Mouse (Mus musculus): ENCODE results near the gene Rfesd. TPM values are rescaled to one million over a fixed set of nuclear protein-coding genes. Genes with fewer than 3 reads are reported as not detected.

Rfesd gene
- polyA plus RNA-seq, 1 experiment from 2014 or later = 19.8 TPM

GRCm38 (mm10) chr13:76056261-76056724 lies 37.8 kb upstream of the Rfesd start:
- Histone ChIP-seq H3K4me3 (ENCODE audit: low read length) (peak overlapping the region; percentile 52), H3K36me3 (ENCODE audit: control insufficient read depth, insufficient read depth, low read length) (no peaks in the 10 kb centered on the region), H3K4me1 (ENCODE audit: control insufficient read depth, insufficient read depth, low read length) (peaks cover 13% of the 10 kb centered on the region), H3K9me3 (ENCODE audit: control insufficient read depth, low read length) (no peaks in the 10 kb centered on the region), H3K27me3 (ENCODE audit: control insufficient read depth, insufficient read depth, low read length) (peaks cover 33% of the 10 kb centered on the region), H3K9ac (ENCODE audit: low read depth, low read length) (peak overlapping the region; percentile 48; the same call in 1 of the 2 replicates), H3K27ac (ENCODE audit: low read depth, low read length) (no peak overlapping the region), H3K4me2 (replicated peaks; ENCODE audit: low read depth, low read length) (peak overlapping the region; percentile 95)
- peak; percentile 93 for ATAC-seq (ENCODE audit: low FRiP score, low TSS enrichment)
- WGBS = 1% methylated on average over 34 of the region's 34 CpGs

DNA sequence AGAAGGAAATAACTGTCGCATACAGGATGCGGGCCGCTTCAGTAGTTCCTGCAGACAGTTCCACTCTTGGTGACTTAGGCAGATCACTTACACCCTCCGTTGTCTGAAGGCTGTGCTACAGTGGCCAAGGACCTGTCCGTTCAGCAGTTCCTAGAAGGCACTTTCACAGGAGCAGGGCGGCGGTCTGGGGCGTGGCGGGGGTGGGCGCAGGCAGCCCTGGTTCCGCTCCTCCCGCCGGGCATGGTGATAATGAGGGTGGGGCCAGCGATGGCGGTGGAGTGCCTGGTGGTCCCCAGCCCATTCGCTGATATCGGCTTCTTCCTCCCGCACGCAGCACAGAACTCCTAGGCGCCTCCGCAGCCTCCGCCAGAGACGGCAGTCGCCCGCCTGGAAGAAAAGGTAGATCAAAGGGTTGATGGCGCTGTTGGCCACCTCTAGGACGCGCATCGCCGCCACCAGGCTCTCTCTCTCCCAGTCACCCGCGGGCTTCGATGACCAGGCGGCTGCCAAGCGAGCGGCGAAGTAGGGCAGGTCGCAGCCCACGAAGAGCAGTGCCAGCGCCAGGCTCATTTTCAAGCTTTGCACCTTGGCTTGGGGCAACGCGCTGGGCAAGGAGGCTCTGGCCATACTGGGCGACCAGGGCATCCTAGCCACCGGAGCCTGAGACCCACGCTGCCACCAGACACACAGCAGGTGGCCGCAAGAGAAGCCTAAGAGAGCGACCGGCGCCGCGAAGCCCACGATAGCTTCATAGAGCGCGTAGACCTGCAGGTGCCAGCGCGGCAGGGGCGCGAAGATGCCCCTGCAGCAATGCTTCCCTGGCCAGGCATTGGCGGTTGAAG lies 37.1 kb upstream of the Rfesd start:
- peak; percentile 78 for ATAC-seq (ENCODE audit: low FRiP score, low TSS enrichment)
- Histone ChIP-seq H3K36me3 (ENCODE audit: control insufficient read depth, insufficient read depth, low read length) (no peaks in the 10 kb centered on the region), H3K4me3 (ENCODE audit: low read length) (peak overlapping the region; percentile 52), H3K4me2 (replicated peaks; ENCODE audit: low read depth, low read length) (peak overlapping the region; percentile 95), H3K27me3 (ENCODE audit: control insufficient read depth, insufficient read depth, low read length) (peaks cover 33% of the 10 kb centered on the region), H3K9ac (ENCODE audit: low read depth, low read length) (peak overlapping the region; percentile 48; the same call in 1 of the 2 replicates), H3K4me1 (ENCODE audit: control insufficient read depth, insufficient read depth, low read length) (peaks cover 13% of the 10 kb centered on the region), H3K27ac (ENCODE audit: low read depth, low read length) (no peak overlapping the region), H3K9me3 (ENCODE audit: control insufficient read depth, low read length) (no peaks in the 10 kb centered on the region)
- WGBS = under 1% methylated on average over 57 of the region's 59 CpGs

- Histone ChIP-seq H3K27ac (ENCODE audit: low read depth, low read length) (no peak overlapping the region), H3K9me3 (ENCODE audit: control insufficient read depth, low read length) (no peaks in the 10 kb centered on the region), H3K9ac (ENCODE audit: low read depth, low read length) (no peak overlapping the region), H3K27me3 (ENCODE audit: control insufficient read depth, insufficient read depth, low read length) (no peaks in the 10 kb centered on the region), H3K4me3 (ENCODE audit: low read length) (no peak overlapping the region), H3K36me3 (ENCODE audit: control insufficient read depth, insufficient read depth, low read length) (no peaks in the 10 kb centered on the region), H3K4me1 (ENCODE audit: control insufficient read depth, insufficient read depth, low read length) (no peaks in the 10 kb centered on the region), H3K4me2 (replicated peaks; ENCODE audit: low read depth, low read length) (no peak overlapping the region)
- ATAC-seq (ENCODE audit: low FRiP score, low TSS enrichment) = no peak
Measured at GRCm38 (mm10) chr13:76044971-76045370, 26.5 kb upstream of the Rfesd start.

GRCm38 (mm10) chr13:76042455-76042854 lies 23.9 kb upstream of the Rfesd start:
- Histone ChIP-seq H3K9ac (ENCODE audit: low read depth, low read length) (no peak overlapping the region), H3K36me3 (ENCODE audit: control insufficient read depth, insufficient read depth, low read length) (no peaks in the 10 kb centered on the region), H3K4me1 (ENCODE audit: control insufficient read depth, insufficient read depth, low read length) (no peaks in the 10 kb centered on the region), H3K4me2 (replicated peaks; ENCODE audit: low read depth, low read length) (no peak overlapping the region), H3K27ac (ENCODE audit: low read depth, low read length) (no peak overlapping the region), H3K27me3 (ENCODE audit: control insufficient read depth, insufficient read depth, low read length) (no peaks in the 10 kb centered on the region), H3K4me3 (ENCODE audit: low read length) (no peak overlapping the region), H3K9me3 (ENCODE audit: control insufficient read depth, low read length) (no peaks in the 10 kb centered on the region)
- WGBS = 48% methylated on average over 1 of the region's 1 CpGs
- ATAC-seq (ENCODE audit: low FRiP score, low TSS enrichment) = no peak

GRCm38 (mm10) chr13:76024588-76024987 lies 6.1 kb upstream of the Rfesd start:
- ATAC-seq (ENCODE audit: low FRiP score, low TSS enrichment) = no peak

DNA sequence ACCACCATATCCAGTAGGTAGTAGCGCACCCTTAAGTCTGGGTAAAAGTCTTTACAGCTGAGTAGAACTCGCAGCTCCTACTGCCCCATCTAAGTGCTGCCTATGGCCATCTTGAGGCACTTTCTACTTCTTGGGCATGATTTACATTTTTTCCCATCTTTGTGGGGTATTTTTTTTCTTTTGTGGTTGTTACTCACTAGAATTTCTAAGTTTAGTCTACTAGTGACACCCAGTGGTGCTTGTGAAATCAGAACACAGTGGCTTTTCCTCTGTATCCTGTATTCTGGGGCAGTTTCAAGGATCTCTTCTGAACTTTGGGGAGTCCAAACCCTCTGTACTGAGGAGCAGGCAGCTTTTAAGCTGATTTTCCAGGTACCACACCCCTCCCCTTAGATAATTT lies 3.3 kb upstream of the Rfesd start:
- WGBS = 95% methylated on average over 2 of the region's 2 CpGs
- H3K27me3 ChIP-seq (ENCODE audit: control insufficient read depth, insufficient read depth, low read length) = no peaks in the 10 kb centered on the region
- H3K27ac ChIP-seq (ENCODE audit: low read depth, low read length) = no peak overlapping the region
- no peak for ATAC-seq (ENCODE audit: low FRiP score, low TSS enrichment)
- H3K9ac ChIP-seq (ENCODE audit: low read depth, low read length) = no peak overlapping the region
- no peaks in the 10 kb centered on the region for H3K9me3 ChIP-seq (ENCODE audit: control insufficient read depth, low read length)
- no peak overlapping the region for H3K4me2 ChIP-seq (replicated peaks; ENCODE audit: low read depth, low read length)
- no peak overlapping the region for H3K4me3 ChIP-seq (ENCODE audit: low read length)
- H3K4me1 ChIP-seq (ENCODE audit: control insufficient read depth, insufficient read depth, low read length) = no peaks in the 10 kb centered on the region
- no peaks in the 10 kb centered on the region for H3K36me3 ChIP-seq (ENCODE audit: control insufficient read depth, insufficient read depth, low read length)

More at GRCm38 (mm10) chr13:76024588-76024987, 6.1 kb upstream of the Rfesd start:
- Histone ChIP-seq H3K9me3 (ENCODE audit: control insufficient read depth, low read length) (no peaks in the 10 kb centered on the region), H3K36me3 (ENCODE audit: control insufficient read depth, insufficient read depth, low read length) (no peaks in the 10 kb centered on the region), H3K27me3 (ENCODE audit: control insufficient read depth, insufficient read depth, low read length) (no peaks in the 10 kb centered on the region), H3K9ac (ENCODE audit: low read depth, low read length) (no peak overlapping the region), H3K27ac (ENCODE audit: low read depth, low read length) (no peak overlapping the region), H3K4me2 (replicated peaks; ENCODE audit: low read depth, low read length) (no peak overlapping the region), H3K4me3 (ENCODE audit: low read length) (no peak overlapping the region), H3K4me1 (ENCODE audit: control insufficient read depth, insufficient read depth, low read length) (no peaks in the 10 kb centered on the region)
- WGBS = 63% methylated on average over 3 of the region's 3 CpGs

GRCm38 (mm10) chr13:76018844-76019400 lies 403 bp upstream of the Rfesd start:
- H3K4me3 ChIP-seq (ENCODE audit: low read length) = peak overlapping the region; percentile 77
- peak overlapping the region; percentile 75 for H3K4me2 ChIP-seq (replicated peaks; ENCODE audit: low read depth, low read length)
- ATAC-seq (ENCODE audit: low FRiP score, low TSS enrichment) = peak; percentile 39
- 51% methylated on average over 5 of the region's 5 CpGs for WGBS
- H3K27me3 ChIP-seq (ENCODE audit: control insufficient read depth, insufficient read depth, low read length) = no peaks in the 10 kb centered on the region
- H3K27ac ChIP-seq (ENCODE audit: low read depth, low read length) = no peak overlapping the region
- H3K36me3 ChIP-seq (ENCODE audit: control insufficient read depth, insufficient read depth, low read length) = no peaks in the 10 kb centered on the region
- no peaks in the 10 kb centered on the region for H3K4me1 ChIP-seq (ENCODE audit: control insufficient read depth, insufficient read depth, low read length)
- H3K9me3 ChIP-seq (ENCODE audit: control insufficient read depth, low read length) = no peaks in the 10 kb centered on the region
- H3K9ac ChIP-seq (ENCODE audit: low read depth, low read length) = no peak overlapping the region; the same call in 1 of the 2 replicates

GRCm38 (mm10) chr13:76017465-76017864 lies 1.1 kb downstream of the Rfesd start:
- Histone ChIP-seq H3K36me3 (ENCODE audit: control insufficient read depth, insufficient read depth, low read length) (no peaks in the 10 kb centered on the region), H3K4me1 (ENCODE audit: control insufficient read depth, insufficient read depth, low read length) (no peaks in the 10 kb centered on the region), H3K27ac (ENCODE audit: low read depth, low read length) (peak overlapping the region; percentile 95; the same call in 1 of the 2 replicates), H3K4me3 (ENCODE audit: low read length) (peak overlapping the region; percentile 77), H3K27me3 (ENCODE audit: control insufficient read depth, insufficient read depth, low read length) (no peaks in the 10 kb centered on the region), H3K9me3 (ENCODE audit: control insufficient read depth, low read length) (peaks cover 2% of the 10 kb centered on the region; the same call in 1 of the 2 replicates), H3K4me2 (replicated peaks; ENCODE audit: low read depth, low read length) (peak overlapping the region; percentile 75), H3K9ac (ENCODE audit: low read depth, low read length) (peak overlapping the region; percentile 93)
- no peak for ATAC-seq (ENCODE audit: low FRiP score, low TSS enrichment)
- WGBS = 65% methylated on average over 4 of the region's 4 CpGs

- Histone ChIP-seq H3K27ac (ENCODE audit: low read depth, low read length) (no peak overlapping the region), H3K27me3 (ENCODE audit: control insufficient read depth, insufficient read depth, low read length) (no peaks in the 10 kb centered on the region), H3K4me2 (replicated peaks; ENCODE audit: low read depth, low read length) (no peak overlapping the region), H3K4me1 (ENCODE audit: control insufficient read depth, insufficient read depth, low read length) (no peaks in the 10 kb centered on the region), H3K36me3 (ENCODE audit: control insufficient read depth, insufficient read depth, low read length) (no peaks in the 10 kb centered on the region), H3K9ac (ENCODE audit: low read depth, low read length) (no peak overlapping the region), H3K4me3 (ENCODE audit: low read length) (no peak overlapping the region), H3K9me3 (ENCODE audit: control insufficient read depth, low read length) (peaks cover 2% of the 10 kb centered on the region; the same call in 1 of the 2 replicates)
- WGBS = 79% methylated on average over 2 of the region's 2 CpGs
- no peak for ATAC-seq (ENCODE audit: low FRiP score, low TSS enrichment)
Measured at GRCm38 (mm10) chr13:76014511-76014910, 4.0 kb downstream of the Rfesd start.

Measured in kidney, embryonic 14.5 days (tissue).